Mouse (Mus musculus): ENCODE measurements at regions not wholly inside any gene's neighbourhood (a gene's known extent, or its start where the extent isn't known, plus 50 kb on each side); places are given as distances from the start of the nearest gene placed in this dataset.

DNA sequence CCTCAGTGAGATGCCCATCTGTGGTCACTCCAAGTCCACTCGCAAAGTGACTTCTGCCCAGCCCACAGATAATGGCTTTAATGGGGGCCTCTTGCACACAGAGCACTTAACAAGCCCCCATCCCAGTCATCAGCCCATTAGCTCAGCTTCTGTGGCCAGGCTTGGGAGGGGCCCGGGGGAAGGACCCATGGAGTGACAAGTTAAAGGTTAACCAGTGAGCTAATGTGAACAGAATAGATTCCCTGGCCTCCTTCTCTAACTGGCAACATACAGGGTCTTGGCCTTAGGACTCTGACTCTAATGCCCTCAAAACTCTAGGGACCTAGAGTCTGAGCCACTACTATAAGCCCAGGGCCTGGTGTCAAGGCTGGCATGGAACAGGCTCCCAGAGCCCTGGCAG, 94.3 kb upstream of the Unc5b start:
- TF ChIP-seq POLR2A (IDR thresholded peaks at IDR 0.05; ENCODE audit: low read depth, low read length) (no peak), CTCF (IDR thresholded peaks at IDR 0.05; ENCODE audit: borderline replicate concordance, insufficient read depth, low read length) (no peak)
